Mouse (Mus musculus) C3H10T1/2 (cell line): ENCODE measurements around the gene Fads3. TPM values are rescaled to one million over a fixed set of nuclear protein-coding genes. Genes with fewer than 3 reads are reported as not detected.

Experiments used
- polyA plus RNA-seq, 2 experiments: library from polyadenylated mRNA; unstranded; fragments of >200 nt; fragmentation: generic; extraction: Trizol; gene quantifications; one replicate each; pipeline ENCODE4 v1.2.1; 2012; ENCODE audit warnings: missing spikeins in 2 of 2

Gene Fads3
- 100 to 1,000 TPM in 1 of 2 experiments, 10 to 100 TPM in 1; 78.0 to 135 TPM for polyA plus RNA-seq

DNA sequence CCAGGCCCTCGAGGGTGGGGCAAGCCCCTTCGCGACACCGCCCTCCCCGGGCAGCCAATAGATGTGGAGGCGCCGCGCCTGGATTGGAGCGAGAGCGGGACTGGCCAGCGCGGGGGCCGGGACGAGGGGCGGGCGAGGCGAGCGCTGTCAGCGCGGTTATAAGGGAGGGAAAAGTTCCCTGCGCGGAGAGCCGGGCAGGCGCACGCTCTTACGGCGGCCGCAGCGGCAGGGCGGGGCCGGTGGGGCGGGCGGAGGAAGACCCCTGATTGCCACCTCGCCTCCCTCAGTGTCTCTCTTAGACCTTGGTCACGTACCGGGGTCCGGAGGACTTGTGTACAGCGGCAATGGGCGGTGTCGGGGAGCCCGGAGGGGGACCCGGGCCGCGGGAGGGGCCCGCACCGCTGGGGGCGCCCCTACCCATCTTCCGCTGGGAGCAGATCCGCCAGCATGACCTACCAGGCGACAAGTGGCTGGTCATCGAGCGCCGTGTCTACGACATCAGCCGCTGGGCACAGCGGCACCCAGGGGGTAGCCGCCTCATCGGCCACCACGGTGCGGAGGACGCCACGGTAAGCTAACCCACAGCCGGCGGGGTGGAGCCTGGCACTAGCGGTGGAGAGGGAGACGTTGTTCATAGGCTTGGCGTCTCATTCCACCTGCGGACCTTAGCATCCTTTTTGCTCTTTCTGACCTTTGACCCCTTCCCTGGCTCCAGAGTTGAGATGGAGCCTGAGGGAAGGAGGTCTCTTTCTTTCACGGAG is at the start of gene Fads3:
Fads3 (plus strand) TSS at position 182 of the 761 bp plus-strand sequence.

GRCm38 (mm10) chr19:10001206-10001969 is 40.0 kb upstream of the Fads3 start, which contains the start of the genes Best1 and Rab3il1:
Gene Best1 (minus strand): TSS chr19:10001633.
Gene Rab3il1 (plus strand): TSS chr19:10001669.

GRCm38 (mm10) chr19:10101341-10102053 is 60.1 kb downstream of the Fads3 start, which contains the start of gene Fads2:
Gene Fads2 (minus strand): TSS chr19:10101746.

Other genes starting within 250 kb of the Fads3 start
- not detected for gene Scgb2a2, start 194.0 kb upstream of the Fads3 start, polyA plus RNA-seq
- 10 to 100 TPM; 80.6 to 94.5 TPM for gene Incenp, start 142.0 kb upstream of the Fads3 start, polyA plus RNA-seq
- 1,000 to 10,000 TPM; 7,725 to 8,931 TPM for gene Fth1, start 61.0 kb upstream of the Fads3 start, polyA plus RNA-seq
- under 1 TPM in 1 of 2 experiments, not detected in 1; 0.05 TPM for gene Best1, start 39.9 kb upstream of the Fads3 start, polyA plus RNA-seq
- gene Rab3il1, start 39.9 kb upstream of the Fads3 start, polyA plus RNA-seq = 10 to 100 TPM in 1 of 2 experiments, 1 to 10 TPM in 1; 3.3 to 37.4 TPM
- 10 to 100 TPM; 76.1 to 84.0 TPM for gene Fads2, start 60.2 kb downstream of the Fads3 start, polyA plus RNA-seq
- 10 to 100 TPM; 44.4 to 85.1 TPM for gene Fads1, start 141.3 kb downstream of the Fads3 start, polyA plus RNA-seq
- gene Tmem258, start 162.4 kb downstream of the Fads3 start, polyA plus RNA-seq = 100 to 1,000 TPM; 442 to 477 TPM
- 10 to 100 TPM; 20.1 to 48.2 TPM for gene Fen1, start 162.6 kb downstream of the Fads3 start, polyA plus RNA-seq
- under 1 TPM; under 0.01 to 0.06 TPM for gene Myrf, start 199.2 kb downstream of the Fads3 start, polyA plus RNA-seq